Mouse (Mus musculus): ENCODE data around the gene H2-M3. TPM values are rescaled to one million over a fixed set of nuclear protein-coding genes. Genes with fewer than 3 reads are reported as not detected.

H2-M3 gene
- polyA plus RNA-seq, 1 experiment from 2014 or later, result 0.72 TPM

DNA sequence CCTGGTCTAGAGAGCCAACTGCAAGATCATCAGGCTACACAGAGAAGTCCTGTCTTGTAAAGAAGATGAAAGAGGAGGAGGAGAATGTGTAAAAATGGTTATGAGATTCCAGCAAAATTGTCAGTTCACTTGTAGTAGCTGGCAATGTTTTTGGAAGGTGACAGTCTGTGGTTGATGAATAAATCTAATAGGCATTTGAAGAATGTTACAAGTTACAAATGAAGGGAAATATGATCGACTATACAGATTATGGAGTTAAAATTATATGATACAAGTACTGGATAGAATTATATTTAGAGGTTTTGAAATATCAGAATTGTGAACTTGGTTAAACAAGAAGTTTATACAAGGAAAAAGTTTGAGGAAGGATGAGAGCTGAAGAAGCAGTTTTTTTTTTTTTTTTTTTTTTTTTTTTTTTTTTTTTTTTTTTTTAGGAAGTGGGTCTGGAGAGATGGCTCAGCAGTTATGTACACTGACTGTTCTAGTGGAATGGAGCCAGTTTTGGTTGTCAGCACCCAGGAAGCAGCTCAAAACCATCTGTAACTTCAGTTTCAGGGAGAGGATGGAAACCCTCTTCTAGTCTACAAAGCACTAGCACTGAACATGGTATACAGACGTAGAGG lies 5.7 kb downstream of the H2-M3 start:
- no peaks in the 10 kb centered on the region for H3K27me3 ChIP-seq (ENCODE audit: control insufficient read depth, insufficient read depth, low read length)
- no peak overlapping the region for H3K4me3 ChIP-seq (ENCODE audit: low read depth, low read length)
- ATAC-seq (replicated peaks; ENCODE audit: insufficient number of reproducible peaks, low FRiP score, low TSS enrichment), result no peak
- H3K4me1 ChIP-seq (ENCODE audit: control insufficient read depth, insufficient read depth, low read length), result no peaks in the 10 kb centered on the region
- H3K36me3 ChIP-seq (ENCODE audit: control insufficient read depth, insufficient read depth, low read length), result no peaks in the 10 kb centered on the region
- H3K9ac ChIP-seq (ENCODE audit: low read depth, low read length), result no peak overlapping the region
- WGBS (ENCODE audit: insufficient replicate concordance), result 67% methylated on average over 2 of the region's 2 CpGs
- H3K9me3 ChIP-seq (replicated peaks; ENCODE audit: control insufficient read depth, low read length), result no peaks in the 10 kb centered on the region
- no peak overlapping the region for H3K4me2 ChIP-seq
- H3K27ac ChIP-seq (ENCODE audit: low read depth, low read length), result no peak overlapping the region

GRCm38 (mm10) chr17:37276573-37276972 lies 6.6 kb downstream of the H2-M3 start:
- no peak for ATAC-seq (replicated peaks; ENCODE audit: insufficient number of reproducible peaks, low FRiP score, low TSS enrichment)
- Histone ChIP-seq H3K27ac (ENCODE audit: low read depth, low read length) (no peak overlapping the region), H3K36me3 (ENCODE audit: control insufficient read depth, insufficient read depth, low read length) (no peaks in the 10 kb centered on the region), H3K4me1 (ENCODE audit: control insufficient read depth, insufficient read depth, low read length) (no peaks in the 10 kb centered on the region), H3K4me3 (ENCODE audit: low read depth, low read length) (no peak overlapping the region), H3K9me3 (replicated peaks; ENCODE audit: control insufficient read depth, low read length) (no peaks in the 10 kb centered on the region), H3K27me3 (ENCODE audit: control insufficient read depth, insufficient read depth, low read length) (no peaks in the 10 kb centered on the region), H3K4me2 (no peak overlapping the region), H3K9ac (ENCODE audit: low read depth, low read length) (no peak overlapping the region)

- ATAC-seq (replicated peaks; ENCODE audit: insufficient number of reproducible peaks, low FRiP score, low TSS enrichment), result no peak
- H3K4me1 ChIP-seq (ENCODE audit: control insufficient read depth, insufficient read depth, low read length), result no peaks in the 10 kb centered on the region
- no peak overlapping the region for H3K4me3 ChIP-seq (ENCODE audit: low read depth, low read length)
- H3K9ac ChIP-seq (ENCODE audit: low read depth, low read length), result no peak overlapping the region
- H3K36me3 ChIP-seq (ENCODE audit: control insufficient read depth, insufficient read depth, low read length), result no peaks in the 10 kb centered on the region
- no peaks in the 10 kb centered on the region for H3K9me3 ChIP-seq (replicated peaks; ENCODE audit: control insufficient read depth, low read length)
- WGBS (ENCODE audit: insufficient replicate concordance), result 69% methylated on average over 1 of the region's 1 CpGs
- H3K27ac ChIP-seq (ENCODE audit: low read depth, low read length), result no peak overlapping the region
- no peak overlapping the region for H3K4me2 ChIP-seq
- H3K27me3 ChIP-seq (ENCODE audit: control insufficient read depth, insufficient read depth, low read length), result no peaks in the 10 kb centered on the region
Observed at GRCm38 (mm10) chr17:37280331-37280730, 10.3 kb downstream of the H2-M3 start.

DNA sequence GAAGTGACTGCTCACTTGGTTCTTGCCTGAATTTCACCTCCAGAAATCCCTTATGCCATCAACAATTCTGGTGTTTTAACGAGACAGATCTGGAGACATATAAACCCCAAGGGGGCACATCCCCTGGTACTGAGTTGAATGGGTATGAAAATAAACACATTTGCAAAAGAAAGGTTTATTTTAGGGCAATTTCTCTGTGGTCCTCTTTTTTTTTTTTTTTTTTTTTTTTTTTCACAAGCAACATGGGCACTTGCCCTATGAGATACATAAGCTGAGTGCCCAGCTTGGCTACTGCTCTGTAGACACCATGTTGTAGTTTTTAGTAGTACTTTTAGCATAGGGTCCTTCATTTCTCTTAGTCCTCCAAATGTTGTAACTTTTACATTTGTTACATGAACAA lies 13.3 kb downstream of the H2-M3 start, which contains the start of gene Olfr99:
TSS of gene Olfr99 (minus strand) at position 101 of the 400 bp plus-strand sequence.
- Histone ChIP-seq H3K36me3 (ENCODE audit: control insufficient read depth, insufficient read depth, low read length) (no peaks in the 10 kb centered on the region), H3K4me3 (ENCODE audit: low read depth, low read length) (no peak within 1 kb of the TSS), H3K27me3 (ENCODE audit: control insufficient read depth, insufficient read depth, low read length) (no peaks in the 10 kb centered on the region), H3K4me2 (no peak within 1 kb of the TSS), H3K4me1 (ENCODE audit: control insufficient read depth, insufficient read depth, low read length) (no peaks in the 10 kb centered on the region), H3K9ac (ENCODE audit: low read depth, low read length) (no peak within 1 kb of the TSS), H3K27ac (ENCODE audit: low read depth, low read length) (no peak within 1 kb of the TSS), H3K9me3 (replicated peaks; ENCODE audit: control insufficient read depth, low read length) (no peaks in the 10 kb centered on the region)
- ATAC-seq (replicated peaks; ENCODE audit: insufficient number of reproducible peaks, low FRiP score, low TSS enrichment), result no peak
- 64% methylated on average over 1 of the region's 1 CpGs for WGBS (ENCODE audit: insufficient replicate concordance)

DNA sequence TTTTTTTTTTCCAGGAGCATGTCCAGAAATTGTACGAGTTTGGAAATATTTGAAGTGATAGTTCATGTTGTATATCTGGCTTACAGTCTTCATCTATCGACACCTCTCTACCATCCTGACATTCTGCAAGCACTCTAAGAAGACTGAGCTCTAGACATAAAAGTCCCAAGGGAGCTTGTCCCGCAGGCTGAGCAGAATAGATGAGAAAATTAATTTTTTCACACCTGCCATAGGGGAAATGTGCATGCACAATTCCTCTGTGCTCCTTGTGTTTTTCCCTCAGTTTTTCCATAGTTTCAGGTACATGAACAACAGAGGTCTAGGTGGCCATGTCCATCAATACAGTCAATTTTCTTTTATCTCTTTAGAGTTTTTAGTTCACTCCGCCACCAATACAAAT lies 34.2 kb downstream of the H2-M3 start, which contains the start of gene Olfr101:
TSS of gene Olfr101 (minus strand) at position 101 of the 400 bp plus-strand sequence.
- Histone ChIP-seq H3K4me1 (ENCODE audit: control insufficient read depth, insufficient read depth, low read length) (no peaks in the 10 kb centered on the region), H3K9ac (ENCODE audit: low read depth, low read length) (no peak within 1 kb of the TSS), H3K9me3 (replicated peaks; ENCODE audit: control insufficient read depth, low read length) (no peaks in the 10 kb centered on the region), H3K27me3 (ENCODE audit: control insufficient read depth, insufficient read depth, low read length) (no peaks in the 10 kb centered on the region), H3K4me2 (no peak within 1 kb of the TSS), H3K36me3 (ENCODE audit: control insufficient read depth, insufficient read depth, low read length) (no peaks in the 10 kb centered on the region), H3K27ac (ENCODE audit: low read depth, low read length) (no peak within 1 kb of the TSS), H3K4me3 (ENCODE audit: low read depth, low read length) (no peak within 1 kb of the TSS)
- ATAC-seq (replicated peaks; ENCODE audit: insufficient number of reproducible peaks, low FRiP score, low TSS enrichment), result no peak
- WGBS (ENCODE audit: insufficient replicate concordance), result 78% methylated on average over 4 of the region's 4 CpGs

GRCm38 (mm10) chr17:37308483-37308882 lies 38.5 kb downstream of the H2-M3 start:
- no peaks in the 10 kb centered on the region for H3K9me3 ChIP-seq (replicated peaks; ENCODE audit: control insufficient read depth, low read length)
- no peak overlapping the region for H3K27ac ChIP-seq (ENCODE audit: low read depth, low read length)
- no peaks in the 10 kb centered on the region for H3K4me1 ChIP-seq (ENCODE audit: control insufficient read depth, insufficient read depth, low read length)
- no peak overlapping the region for H3K4me3 ChIP-seq (ENCODE audit: low read depth, low read length)
- H3K4me2 ChIP-seq, result no peak overlapping the region
- no peak for ATAC-seq (replicated peaks; ENCODE audit: insufficient number of reproducible peaks, low FRiP score, low TSS enrichment)
- WGBS (ENCODE audit: insufficient replicate concordance), result 37% methylated on average over 4 of the region's 4 CpGs
- H3K36me3 ChIP-seq (ENCODE audit: control insufficient read depth, insufficient read depth, low read length), result no peaks in the 10 kb centered on the region
- H3K9ac ChIP-seq (ENCODE audit: low read depth, low read length), result no peak overlapping the region
- H3K27me3 ChIP-seq (ENCODE audit: control insufficient read depth, insufficient read depth, low read length), result no peaks in the 10 kb centered on the region

DNA sequence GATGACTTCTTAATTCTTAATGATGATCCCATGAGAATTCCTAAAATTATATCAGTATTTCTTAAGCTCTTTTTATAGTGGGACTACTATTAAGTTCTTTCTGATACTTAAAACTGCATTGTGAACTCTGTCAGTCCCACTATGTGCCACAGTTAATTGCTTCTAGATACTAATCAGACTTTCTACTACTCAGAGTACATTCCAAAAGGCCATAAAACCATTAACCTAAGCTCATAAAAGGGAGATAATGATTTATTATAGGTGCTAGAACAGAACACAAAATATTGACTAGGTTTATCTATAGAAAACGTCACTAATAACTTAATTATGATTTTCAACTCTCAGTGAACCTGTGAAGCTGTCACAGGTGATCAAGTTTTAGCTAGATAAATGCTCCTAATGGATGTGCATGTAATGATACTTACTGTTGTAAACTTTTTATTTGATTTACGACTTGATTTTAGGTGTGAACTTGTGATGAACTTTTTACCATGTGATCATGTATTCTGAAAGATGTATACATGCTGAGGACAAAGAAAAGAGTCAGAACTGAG lies 40.2 kb downstream of the H2-M3 start:
- Histone ChIP-seq H3K36me3 (ENCODE audit: control insufficient read depth, insufficient read depth, low read length) (no peaks in the 10 kb centered on the region), H3K9ac (ENCODE audit: low read depth, low read length) (no peak overlapping the region), H3K27me3 (ENCODE audit: control insufficient read depth, insufficient read depth, low read length) (no peaks in the 10 kb centered on the region), H3K4me3 (ENCODE audit: low read depth, low read length) (no peak overlapping the region), H3K9me3 (replicated peaks; ENCODE audit: control insufficient read depth, low read length) (no peaks in the 10 kb centered on the region), H3K4me2 (no peak overlapping the region), H3K27ac (ENCODE audit: low read depth, low read length) (no peak overlapping the region), H3K4me1 (ENCODE audit: control insufficient read depth, insufficient read depth, low read length) (no peaks in the 10 kb centered on the region)
- ATAC-seq (replicated peaks; ENCODE audit: insufficient number of reproducible peaks, low FRiP score, low TSS enrichment), result no peak
- 42% methylated on average over 2 of the region's 2 CpGs for WGBS (ENCODE audit: insufficient replicate concordance)

DNA sequence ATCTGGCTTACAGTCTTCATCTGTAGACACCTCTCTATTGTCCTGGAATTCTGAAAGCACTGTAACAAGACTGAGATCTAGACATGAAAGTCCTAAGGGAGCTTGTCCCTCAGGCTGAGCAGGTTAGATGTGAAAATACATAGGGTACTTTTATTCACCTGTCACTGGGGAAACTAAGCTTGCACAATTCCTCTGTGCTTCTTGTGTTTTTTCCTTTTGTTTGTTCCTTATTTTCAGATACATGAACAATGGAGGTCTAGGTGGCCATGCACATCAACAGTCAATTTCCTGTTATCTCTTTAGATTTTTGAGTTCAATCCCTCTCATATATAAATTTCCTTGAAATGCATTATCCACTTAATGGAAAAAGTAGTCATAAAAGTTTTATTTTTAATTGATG lies 46.9 kb downstream of the H2-M3 start, which contains the start of gene Olfr102:
TSS of gene Olfr102 (minus strand) at position 101 of the 400 bp plus-strand sequence.
- H3K36me3 ChIP-seq (ENCODE audit: control insufficient read depth, insufficient read depth, low read length), result no peaks in the 10 kb centered on the region
- no peaks in the 10 kb centered on the region for H3K27me3 ChIP-seq (ENCODE audit: control insufficient read depth, insufficient read depth, low read length)
- no peak within 1 kb of the TSS for H3K4me3 ChIP-seq (ENCODE audit: low read depth, low read length)
- ATAC-seq (replicated peaks; ENCODE audit: insufficient number of reproducible peaks, low FRiP score, low TSS enrichment), result no peak
- no peak within 1 kb of the TSS for H3K4me2 ChIP-seq
- no peak within 1 kb of the TSS for H3K9ac ChIP-seq (ENCODE audit: low read depth, low read length)
- no peaks in the 10 kb centered on the region for H3K4me1 ChIP-seq (ENCODE audit: control insufficient read depth, insufficient read depth, low read length)
- H3K9me3 ChIP-seq (replicated peaks; ENCODE audit: control insufficient read depth, low read length), result no peaks in the 10 kb centered on the region; the same call in 1 of the 2 replicates
- no peak within 1 kb of the TSS for H3K27ac ChIP-seq (ENCODE audit: low read depth, low read length)
